Mouse (Mus musculus): ENCODE measurements at regions not wholly inside any gene's neighbourhood (a gene's known extent, or its start where the extent isn't known, plus 50 kb on each side); places are given as distances from the start of the nearest gene placed in this dataset.

DNA sequence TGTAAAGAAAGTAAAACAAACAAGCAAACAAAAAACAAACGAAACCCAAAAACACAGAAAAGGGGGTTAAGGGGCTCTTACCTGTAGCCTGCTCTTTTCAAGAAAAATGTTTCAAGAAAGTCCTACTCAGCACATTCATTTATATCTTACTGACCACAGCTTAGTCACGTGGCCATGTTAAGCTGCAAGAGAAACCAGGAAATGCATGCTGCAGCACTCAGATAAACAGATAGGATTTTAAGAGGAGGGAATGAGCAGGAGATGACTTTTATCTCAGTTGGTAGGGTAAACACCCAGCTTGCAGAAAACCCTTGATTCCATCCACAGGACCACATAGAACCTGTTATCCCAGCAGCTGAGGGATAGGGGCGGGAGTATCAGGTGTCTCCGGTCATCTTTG, 62.9 kb upstream of the Sfmbt2 start:
- Histone ChIP-seq H3K36me3 (ENCODE audit: control insufficient read depth, insufficient read depth, low read length) (no peaks in the 10 kb centered on the region), H3K9ac (ENCODE audit: low read depth, low read length) (no peak overlapping the region), H3K27ac (replicated peaks; ENCODE audit: low read depth, low read length) (no peak overlapping the region), H3K27me3 (replicated peaks; ENCODE audit: control insufficient read depth, insufficient read depth, low read length) (no peaks in the 10 kb centered on the region), H3K4me1 (ENCODE audit: control insufficient read depth, insufficient read depth, low read length) (no peaks in the 10 kb centered on the region), H3K4me3 (ENCODE audit: low read depth, low read length) (no peak overlapping the region), H3K4me2 (ENCODE audit: low read depth, low read length) (no peak overlapping the region), H3K9me3 (ENCODE audit: control insufficient read depth, low read length) (no peaks in the 10 kb centered on the region)
- DNase-seq (ENCODE audit: low spot score): no peak
- WGBS: 66% methylated on average over 4 of the region's 4 CpGs
- no peak for ATAC-seq (ENCODE audit: low read depth)

GRCm38 (mm10) chr2:10309656-10310055, 60.7 kb upstream of the Sfmbt2 start:
- Histone ChIP-seq H3K4me3 (ENCODE audit: low read depth, low read length) (no peak overlapping the region), H3K9me3 (ENCODE audit: control insufficient read depth, low read length) (no peaks in the 10 kb centered on the region), H3K27ac (replicated peaks; ENCODE audit: low read depth, low read length) (no peak overlapping the region), H3K36me3 (ENCODE audit: control insufficient read depth, insufficient read depth, low read length) (no peaks in the 10 kb centered on the region), H3K9ac (ENCODE audit: low read depth, low read length) (no peak overlapping the region), H3K4me1 (ENCODE audit: control insufficient read depth, insufficient read depth, low read length) (no peaks in the 10 kb centered on the region), H3K27me3 (replicated peaks; ENCODE audit: control insufficient read depth, insufficient read depth, low read length) (no peaks in the 10 kb centered on the region), H3K4me2 (ENCODE audit: low read depth, low read length) (no peak overlapping the region)
- DNase-seq (ENCODE audit: low spot score): no peak
- ATAC-seq (ENCODE audit: low read depth): no peak
- 75% methylated on average over 5 of the region's 5 CpGs for WGBS

- H3K27ac ChIP-seq (replicated peaks; ENCODE audit: low read depth, low read length): no peak overlapping the region
- DNase-seq (ENCODE audit: low spot score): no peak
- no peak overlapping the region for H3K4me3 ChIP-seq (ENCODE audit: low read depth, low read length)
- H3K9me3 ChIP-seq (ENCODE audit: control insufficient read depth, low read length): no peaks in the 10 kb centered on the region
- H3K4me2 ChIP-seq (ENCODE audit: low read depth, low read length): no peak overlapping the region
- no peaks in the 10 kb centered on the region for H3K36me3 ChIP-seq (ENCODE audit: control insufficient read depth, insufficient read depth, low read length)
- H3K9ac ChIP-seq (ENCODE audit: low read depth, low read length): no peak overlapping the region
- no peak for ATAC-seq (ENCODE audit: low read depth)
- WGBS: 82% methylated on average over 14 of the region's 14 CpGs
- H3K4me1 ChIP-seq (ENCODE audit: control insufficient read depth, insufficient read depth, low read length): no peaks in the 10 kb centered on the region
- no peaks in the 10 kb centered on the region for H3K27me3 ChIP-seq (replicated peaks; ENCODE audit: control insufficient read depth, insufficient read depth, low read length)
Observed at GRCm38 (mm10) chr2:10311719-10312118, 58.6 kb upstream of the Sfmbt2 start.

GRCm38 (mm10) chr2:10312398-10312797, 57.9 kb upstream of the Sfmbt2 start:
- Histone ChIP-seq H3K9ac (ENCODE audit: low read depth, low read length) (no peak overlapping the region), H3K9me3 (ENCODE audit: control insufficient read depth, low read length) (no peaks in the 10 kb centered on the region), H3K4me3 (ENCODE audit: low read depth, low read length) (no peak overlapping the region), H3K27me3 (replicated peaks; ENCODE audit: control insufficient read depth, insufficient read depth, low read length) (no peaks in the 10 kb centered on the region), H3K36me3 (ENCODE audit: control insufficient read depth, insufficient read depth, low read length) (no peaks in the 10 kb centered on the region), H3K27ac (replicated peaks; ENCODE audit: low read depth, low read length) (no peak overlapping the region), H3K4me1 (ENCODE audit: control insufficient read depth, insufficient read depth, low read length) (no peaks in the 10 kb centered on the region), H3K4me2 (ENCODE audit: low read depth, low read length) (no peak overlapping the region)
- no peak for DNase-seq (ENCODE audit: low spot score)
- 81% methylated on average over 7 of the region's 7 CpGs for WGBS
- ATAC-seq (ENCODE audit: low read depth): no peak

GRCm38 (mm10) chr2:10314251-10315243, 55.8 kb upstream of the Sfmbt2 start:
- Histone ChIP-seq H3K9ac (ENCODE audit: low read depth, low read length) (no peak overlapping the region), H3K27me3 (replicated peaks; ENCODE audit: control insufficient read depth, insufficient read depth, low read length) (no peaks in the 10 kb centered on the region), H3K27ac (replicated peaks; ENCODE audit: low read depth, low read length) (no peak overlapping the region), H3K4me1 (ENCODE audit: control insufficient read depth, insufficient read depth, low read length) (no peaks in the 10 kb centered on the region), H3K4me2 (ENCODE audit: low read depth, low read length) (no peak overlapping the region), H3K36me3 (ENCODE audit: control insufficient read depth, insufficient read depth, low read length) (no peaks in the 10 kb centered on the region), H3K9me3 (ENCODE audit: control insufficient read depth, low read length) (no peaks in the 10 kb centered on the region), H3K4me3 (ENCODE audit: low read depth, low read length) (no peak overlapping the region)
- 47% methylated on average over 14 of the region's 14 CpGs for WGBS
- DNase-seq (ENCODE audit: low spot score) (peak; percentile 14), ATAC-seq (ENCODE audit: low read depth) (no peak)

- no peak for DNase-seq (ENCODE audit: low spot score)
- Histone ChIP-seq H3K4me1 (ENCODE audit: control insufficient read depth, insufficient read depth, low read length) (no peaks in the 10 kb centered on the region), H3K4me3 (ENCODE audit: low read depth, low read length) (no peak overlapping the region), H3K4me2 (ENCODE audit: low read depth, low read length) (no peak overlapping the region), H3K27me3 (replicated peaks; ENCODE audit: control insufficient read depth, insufficient read depth, low read length) (no peaks in the 10 kb centered on the region), H3K27ac (replicated peaks; ENCODE audit: low read depth, low read length) (no peak overlapping the region), H3K9me3 (ENCODE audit: control insufficient read depth, low read length) (no peaks in the 10 kb centered on the region), H3K9ac (ENCODE audit: low read depth, low read length) (no peak overlapping the region), H3K36me3 (ENCODE audit: control insufficient read depth, insufficient read depth, low read length) (no peaks in the 10 kb centered on the region)
- no peak for ATAC-seq (ENCODE audit: low read depth)
- 78% methylated on average over 5 of the region's 5 CpGs for WGBS
Observed at GRCm38 (mm10) chr2:10316347-10316746, 54.0 kb upstream of the Sfmbt2 start.

- H3K27ac ChIP-seq (replicated peaks; ENCODE audit: low read depth, low read length): no peak overlapping the region
- H3K36me3 ChIP-seq (ENCODE audit: control insufficient read depth, insufficient read depth, low read length): no peaks in the 10 kb centered on the region
- no peak for DNase-seq (ENCODE audit: low spot score)
- no peak overlapping the region for H3K4me2 ChIP-seq (ENCODE audit: low read depth, low read length)
- WGBS: 94% methylated on average over 10 of the region's 10 CpGs
- H3K4me1 ChIP-seq (ENCODE audit: control insufficient read depth, insufficient read depth, low read length): no peaks in the 10 kb centered on the region
- ATAC-seq (ENCODE audit: low read depth): no peak
- H3K9me3 ChIP-seq (ENCODE audit: control insufficient read depth, low read length): no peaks in the 10 kb centered on the region
- no peak overlapping the region for H3K9ac ChIP-seq (ENCODE audit: low read depth, low read length)
- no peak overlapping the region for H3K4me3 ChIP-seq (ENCODE audit: low read depth, low read length)
- no peaks in the 10 kb centered on the region for H3K27me3 ChIP-seq (replicated peaks; ENCODE audit: control insufficient read depth, insufficient read depth, low read length)
Observed at GRCm38 (mm10) chr2:10318166-10318768, 52.0 kb upstream of the Sfmbt2 start.

All from embryonic facial prominence, embryonic 14.5 days (tissue).